Mouse (Mus musculus) embryonic fibroblast, embryonic 13.5 days (primary cell): ENCODE results near the gene H2-M11. TPM values are rescaled to one million over a fixed set of nuclear protein-coding genes. Genes with fewer than 3 reads are reported as not detected.

Experiments
- H3K27ac ChIP-seq: 2 replicates; pipeline ENCODE4 v1.5.1; 2012; ENCODE audit warnings: low read length, control low read depth, inconsistent platforms; ENCODE audit not compliant: insufficient read depth
- H3K4me1 ChIP-seq: 2 replicates; pipeline ENCODE4 v1.6.1; 2011; ENCODE audit warnings: low read length; ENCODE audit not compliant: control insufficient read depth, insufficient read depth
- H3K4me3 ChIP-seq: 2 replicates; pipeline ENCODE4 v1.5.1; 2011; ENCODE audit warnings: mild to moderate bottlenecking, control low read depth, low read length; ENCODE audit not compliant: insufficient read depth
- CTCF ChIP-seq: IDR thresholded peaks from 2 replicates; pipeline ENCODE4 v1.5.1; 2011; ENCODE audit warnings: mild to moderate bottlenecking, control low read depth, low read length, moderate library complexity, borderline replicate concordance; ENCODE audit not compliant: insufficient read depth
- POLR2A ChIP-seq: IDR thresholded peaks from 2 replicates; pipeline ENCODE4 v1.6.1; 2011; ENCODE audit warnings: low read depth, mild to moderate bottlenecking, control low read depth, low read length, moderate library complexity
- polyA plus RNA-seq: library from polyadenylated mRNA; stranded (reverse); fragments of >200 nt; gene quantifications from 2 replicates; pipeline ENCODE4 v1.2.4, GENCODE M21; 2011; ENCODE audit warnings: low read depth; ENCODE audit not compliant: missing spikeins, insufficient read length

H2-M11 gene
- not detected in 2 replicates for polyA plus RNA-seq

DNA sequence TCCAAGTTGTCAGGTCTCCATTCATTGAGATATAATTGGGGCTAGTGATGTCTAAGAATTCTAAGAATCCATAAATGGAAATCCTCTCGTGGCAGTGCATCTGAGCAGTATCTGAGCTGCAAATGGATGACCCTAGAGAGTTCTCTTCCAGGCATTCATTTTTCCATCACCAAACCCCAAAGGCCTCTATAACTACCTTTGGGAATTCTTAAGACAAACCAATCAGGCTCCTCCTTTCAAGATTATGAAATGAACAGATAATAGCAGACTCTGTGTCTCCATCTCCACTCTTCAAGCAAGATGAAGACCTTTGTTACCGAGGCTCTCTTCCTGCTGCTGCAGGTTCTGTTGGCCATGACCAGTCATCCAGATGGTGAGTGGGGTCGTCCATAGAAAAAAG is at the start of gene H2-M11:
Gene H2-M11, plus strand, starts transcription at position 301 of the 400 bp plus-strand sequence.
- Histone ChIP-seq H3K27ac (no peak within 1 kb of the TSS), H3K4me1 (no peaks in the 10 kb centered on the region), H3K4me3 (no peak within 1 kb of the TSS)
- no peak for TF ChIP-seq CTCF
- TF ChIP-seq POLR2A = no peak

DNA sequence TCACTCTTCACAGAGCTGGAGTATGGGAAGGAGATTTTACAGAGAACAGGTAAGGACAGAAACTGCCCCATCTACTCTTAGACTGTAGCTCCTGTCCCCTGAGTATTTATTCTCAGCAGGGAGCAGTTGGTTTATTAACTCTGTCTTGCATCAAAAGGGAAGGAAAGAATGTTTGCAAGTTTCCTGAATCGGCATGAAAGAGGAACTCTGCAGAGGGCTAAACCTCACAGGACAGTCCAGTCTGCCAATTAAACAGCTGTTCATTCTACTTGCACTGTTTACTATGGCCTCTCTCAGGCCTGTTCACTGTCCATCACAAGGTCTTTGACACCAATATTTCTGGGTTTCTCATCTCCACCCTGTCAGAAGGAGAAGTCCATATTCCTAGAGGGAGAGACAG is 46.4 kb upstream of the H2-M11 start:
- Histone ChIP-seq H3K4me3 (no peak overlapping the region), H3K27ac (no peak overlapping the region), H3K4me1 (no peaks in the 10 kb centered on the region)
- no peak for TF ChIP-seq POLR2A
- no peak for TF ChIP-seq CTCF

DNA sequence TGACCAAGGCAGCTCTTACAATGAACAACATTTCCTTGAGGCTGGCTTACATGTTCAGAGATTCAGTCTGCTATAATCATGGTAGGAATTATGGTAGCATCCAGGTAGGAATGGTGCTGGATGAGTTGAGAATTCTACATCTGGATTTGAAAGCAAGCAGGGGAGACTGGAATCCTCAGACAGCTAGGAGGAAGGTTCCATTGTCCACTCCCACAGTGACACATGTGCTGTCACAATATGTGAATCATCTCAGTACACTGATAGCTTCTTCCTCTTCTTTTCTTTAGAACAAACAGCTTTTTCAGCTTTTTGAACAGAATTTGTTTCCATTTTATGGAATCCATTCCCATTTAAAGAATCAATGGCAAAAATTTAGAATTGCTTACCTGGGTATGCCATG is 43.0 kb upstream of the H2-M11 start:
- Histone ChIP-seq H3K4me3 (no peak overlapping the region), H3K4me1 (no peaks in the 10 kb centered on the region), H3K27ac (no peak overlapping the region)
- no peak for TF ChIP-seq CTCF

Other genes starting within 250 kb of the H2-M11 start
- gene H2-M10.1, start 220.9 kb upstream of the H2-M11 start, polyA plus RNA-seq = not detected in 2 replicates
- not detected in 2 replicates for gene H2-M10.3, start 178.7 kb upstream of the H2-M11 start, polyA plus RNA-seq
- gene H2-M10.4, start 84.7 kb upstream of the H2-M11 start, polyA plus RNA-seq = not detected in 2 replicates
- gene H2-M9, start 95.6 kb downstream of the H2-M11 start, polyA plus RNA-seq = 0.97 and 2.9 TPM in 2 replicates
- gene H2-M1, start 125.1 kb downstream of the H2-M11 start, polyA plus RNA-seq = not detected in 2 replicates
- gene H2-M10.5, start 225.8 kb downstream of the H2-M11 start, polyA plus RNA-seq = not detected in 2 replicates